Mouse (Mus musculus) urinary bladder, adult 18-20 months (tissue): ENCODE results near the gene Elp4.

Source experiments
- DNase-seq, 2 experiments: peaks; one replicate each; pipeline ENCODE4 v3.0.0; 2022; ENCODE audit warnings: low spot score in 2 of 2, mixed read lengths in 2 of 2

The Elp4 gene

DNA sequence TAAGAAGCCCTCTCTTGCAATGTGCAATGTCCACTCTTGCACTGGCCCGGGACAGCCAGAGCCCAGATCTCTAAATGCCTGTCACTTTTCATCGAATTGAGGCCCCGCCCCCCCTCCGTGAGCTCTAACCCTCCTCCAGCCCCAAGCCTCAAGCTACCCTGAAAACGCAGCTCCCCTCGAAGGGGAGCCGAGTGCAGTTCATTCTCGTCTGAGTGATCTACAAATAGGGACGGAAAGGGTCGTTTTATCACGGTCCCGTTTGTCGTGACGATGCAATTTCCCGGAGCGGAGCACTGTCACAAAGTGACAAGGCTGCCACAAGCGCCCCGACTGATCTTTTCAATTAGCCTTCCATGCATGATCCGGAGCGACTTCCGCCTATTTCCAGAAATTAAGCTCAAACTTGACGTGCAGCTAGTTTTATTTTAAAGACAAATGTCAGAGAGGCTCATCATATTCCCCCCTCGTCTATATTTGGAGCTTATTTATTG, 222.3 kb downstream of the Elp4 start:
- DNase-seq: no peak

- no peak for DNase-seq
These were observed 223.2 kb downstream of the Elp4 start for GRCm38 (mm10) chr2:105680999-105681710.

DNA sequence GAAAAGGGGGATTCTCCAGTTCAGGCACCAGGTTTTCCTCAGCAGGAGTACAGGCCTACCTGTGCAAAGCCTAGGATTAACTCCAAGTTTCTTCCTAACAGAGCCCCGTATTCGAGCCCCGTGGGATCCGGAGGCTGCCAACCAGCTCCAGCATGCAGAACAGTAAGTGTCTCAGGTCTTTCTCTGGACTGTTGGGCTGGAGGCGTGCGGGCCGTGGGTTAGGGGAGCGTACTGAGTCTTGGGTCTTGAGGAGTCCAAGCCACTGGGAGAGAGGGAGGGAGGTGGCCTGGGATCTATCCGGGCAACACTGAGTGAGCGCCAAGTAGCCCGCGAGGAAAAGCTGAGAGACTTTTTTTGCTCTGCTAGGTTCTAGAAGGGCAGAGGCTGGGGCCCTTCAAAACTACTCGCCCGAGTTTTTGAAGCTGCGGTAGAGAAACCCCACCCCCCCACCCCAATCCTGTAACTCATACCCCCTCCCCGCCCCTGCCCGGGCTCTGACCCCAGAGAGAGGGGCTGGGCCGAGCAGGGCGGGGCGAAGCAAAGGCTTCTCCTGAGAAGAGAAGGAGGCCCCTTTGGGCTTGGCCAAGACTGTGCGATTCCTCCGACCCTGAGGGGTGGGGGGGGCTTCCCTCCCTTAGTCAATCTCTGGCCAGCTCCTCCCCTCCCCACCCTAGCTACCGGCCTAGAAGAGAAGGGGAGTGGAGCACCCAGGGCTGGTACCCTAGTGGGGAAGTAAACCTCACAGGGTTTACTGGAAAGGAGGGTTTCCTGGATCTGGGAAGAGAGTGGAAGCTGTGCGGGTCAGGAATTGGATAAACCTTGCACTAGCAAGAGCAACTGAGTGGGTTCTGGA, 224.0 kb downstream of the Elp4 start:
- DNase-seq: no peak

GRCm38 (mm10) chr2:105679331-105679730, 225.0 kb downstream of the Elp4 start:
- no peak for DNase-seq

- DNase-seq: no peak
These were observed 225.5 kb downstream of the Elp4 start for GRCm38 (mm10) chr2:105678880-105679321.

GRCm38 (mm10) chr2:105678306-105678705, 226.1 kb downstream of the Elp4 start:
- DNase-seq: no peak

- no peak for DNase-seq
These were observed 226.8 kb downstream of the Elp4 start for GRCm38 (mm10) chr2:105677434-105678105.

GRCm38 (mm10) chr2:105676909-105677433, 227.4 kb downstream of the Elp4 start:
- DNase-seq: no peak

DNA sequence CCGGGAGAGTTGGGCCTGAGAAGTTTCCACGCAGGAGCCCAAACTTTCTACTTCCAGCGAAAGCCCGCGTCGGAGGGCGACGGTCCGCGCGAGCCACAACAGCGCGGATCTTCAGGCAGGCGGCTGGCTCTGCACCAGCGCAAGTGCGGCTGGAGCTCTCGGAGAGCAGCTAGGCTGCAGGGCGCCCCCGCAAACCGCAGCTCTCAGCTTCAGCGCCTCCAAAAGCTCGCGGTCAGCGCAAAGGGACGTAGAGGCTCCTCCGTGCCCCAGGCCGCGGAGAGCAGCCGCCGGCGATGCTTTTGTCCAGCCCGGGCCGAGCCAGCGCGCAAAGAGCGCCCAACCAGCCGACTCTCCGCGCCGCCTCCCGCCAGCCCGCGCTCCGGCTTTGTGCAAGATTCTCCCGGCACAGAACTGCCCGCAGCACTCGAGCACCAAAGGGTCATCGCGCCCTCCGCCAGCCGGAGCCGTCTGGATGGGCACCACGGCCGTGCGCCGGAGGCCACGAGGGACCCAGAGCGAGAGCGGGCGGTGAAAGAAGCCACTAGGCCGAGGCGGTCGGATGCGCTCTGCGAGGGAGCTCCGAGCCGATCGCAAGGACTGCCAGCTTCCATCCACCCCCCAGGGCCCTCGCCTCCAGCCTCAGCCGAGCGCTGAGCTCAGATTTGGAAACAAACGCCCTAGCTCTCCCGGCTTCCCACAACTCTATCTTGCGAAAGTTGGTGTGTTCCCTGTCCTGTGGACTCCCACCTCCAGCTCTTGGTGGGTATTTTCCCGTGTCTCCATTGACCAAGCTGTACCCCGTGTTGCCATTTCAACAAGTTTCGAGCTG, 228.1 kb downstream of the Elp4 start:
- DNase-seq: no peak

DNA sequence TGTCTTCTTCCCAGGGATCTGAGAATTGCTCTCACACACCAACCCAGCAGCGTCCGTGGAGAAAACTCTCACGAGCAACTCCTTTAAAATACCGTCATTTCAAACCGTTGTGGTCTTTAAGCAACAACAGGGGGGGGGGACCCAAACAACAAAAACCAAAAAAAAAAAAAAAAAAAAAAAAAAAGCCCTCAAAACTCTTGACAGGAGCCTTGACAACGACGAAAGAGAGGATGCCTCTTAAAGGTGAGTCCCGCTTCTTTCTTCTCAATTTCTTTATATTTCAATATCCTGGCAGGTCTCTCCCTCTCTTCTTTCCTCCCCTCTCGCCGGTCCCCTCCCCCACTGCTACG, 228.7 kb downstream of the Elp4 start:
- no peak for DNase-seq

- no peak for DNase-seq
These were observed 229.3 kb downstream of the Elp4 start for GRCm38 (mm10) chr2:105674875-105675729.

DNA sequence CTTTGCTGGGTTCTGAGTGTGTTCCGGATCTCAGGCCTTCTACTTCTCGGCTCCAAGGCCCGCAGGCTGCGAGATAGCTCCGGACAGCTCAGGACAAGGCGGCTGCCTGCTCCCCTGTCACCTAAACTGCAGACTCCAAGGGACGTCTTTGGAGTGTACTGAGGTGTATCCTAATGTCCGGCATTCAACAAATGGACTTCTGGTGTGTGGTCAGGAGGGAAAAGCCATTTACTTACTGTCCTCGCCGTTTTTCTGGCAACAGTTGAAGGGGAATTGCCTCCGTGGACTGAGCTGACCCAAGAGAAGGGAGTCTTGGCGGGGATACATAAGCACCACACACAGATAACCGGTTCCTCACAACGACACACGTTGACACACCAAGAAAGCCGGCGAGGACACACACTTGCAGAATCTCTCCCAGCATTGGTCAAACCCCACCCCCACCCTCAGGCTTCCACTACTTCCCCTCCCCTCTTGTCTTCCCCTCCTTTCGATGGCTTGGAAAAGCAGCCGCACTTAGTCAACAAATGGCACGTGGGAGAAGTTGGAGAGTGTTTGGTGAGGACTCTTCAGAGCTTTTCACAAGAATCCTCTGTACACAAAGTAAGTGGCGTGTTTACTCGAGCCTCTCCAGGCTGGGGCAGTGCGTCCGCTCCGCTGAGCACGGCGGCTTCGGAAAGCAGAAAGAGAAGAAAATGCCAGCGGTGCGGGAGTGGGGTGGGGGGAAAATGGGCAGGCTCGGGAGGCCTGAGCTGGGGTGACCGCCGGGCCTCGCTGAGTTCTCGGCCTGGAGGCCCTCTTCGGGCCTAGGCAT, 230.1 kb downstream of the Elp4 start:
- DNase-seq: no peak

GRCm38 (mm10) chr2:105673631-105674060, 230.7 kb downstream of the Elp4 start:
- DNase-seq: no peak

DNA sequence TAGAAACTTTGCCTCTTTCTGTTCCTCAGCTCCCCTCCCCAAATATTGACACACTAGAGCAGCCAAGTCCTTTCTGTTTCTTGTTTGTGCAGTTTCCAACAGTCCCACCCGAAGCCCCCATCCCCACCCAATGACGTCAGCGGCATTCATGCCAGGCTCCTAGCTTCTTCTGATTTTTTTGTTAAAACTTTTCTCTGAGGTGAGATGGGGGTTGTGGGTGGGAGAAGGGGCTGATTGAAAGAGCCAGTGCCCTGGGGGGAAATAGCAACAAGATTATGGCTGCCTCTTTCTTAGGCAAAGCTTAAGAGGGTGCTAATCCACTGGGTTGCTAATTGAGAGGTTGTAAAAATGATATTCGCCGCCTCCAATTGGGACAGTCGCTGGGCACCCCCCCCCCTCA, 231.3 kb downstream of the Elp4 start:
- DNase-seq: no peak

- DNase-seq: no peak
These were observed 231.8 kb downstream of the Elp4 start for GRCm38 (mm10) chr2:105672596-105672960.

DNA sequence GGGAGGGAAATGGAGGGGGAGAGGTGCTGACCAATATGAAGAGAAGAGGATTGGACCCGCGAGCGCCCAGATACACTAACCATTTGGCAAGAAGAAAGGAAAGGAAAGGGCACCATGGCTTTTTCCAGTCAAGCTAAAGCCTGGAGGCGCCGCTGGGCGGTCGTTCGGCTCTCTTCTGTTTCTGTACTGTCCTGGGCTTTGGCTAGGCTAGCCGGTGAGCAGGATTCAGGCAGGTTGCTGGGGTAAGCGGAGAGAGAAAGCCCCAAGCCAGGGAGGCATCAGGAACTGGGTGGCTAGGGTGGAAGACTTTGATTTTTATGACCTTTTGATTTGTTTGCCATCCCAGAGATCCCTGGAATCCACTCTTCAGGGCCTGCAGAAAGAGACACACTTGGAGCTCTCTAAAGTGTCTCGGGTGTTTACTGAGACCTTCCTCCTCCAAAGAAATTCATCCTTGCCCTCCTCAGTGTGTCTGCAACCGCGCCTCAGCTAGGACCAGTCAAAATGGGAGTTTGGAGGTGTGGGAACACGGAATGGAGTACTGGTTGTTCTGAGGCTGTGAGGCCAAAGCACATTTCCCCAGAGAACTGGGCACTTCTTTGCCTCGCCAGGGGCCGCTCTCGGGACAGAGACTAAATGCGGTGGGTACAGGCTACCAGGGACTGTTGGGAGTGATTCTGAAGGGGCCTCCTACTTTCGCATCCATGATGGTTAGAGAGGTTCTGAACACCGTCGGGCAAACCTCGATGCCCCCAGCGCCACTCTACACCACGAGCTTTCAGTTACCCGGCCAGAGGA, 232.4 kb downstream of the Elp4 start:
- no peak for DNase-seq

- no peak for DNase-seq
These were observed 233.1 kb downstream of the Elp4 start for GRCm38 (mm10) chr2:105671116-105671797.

DNA sequence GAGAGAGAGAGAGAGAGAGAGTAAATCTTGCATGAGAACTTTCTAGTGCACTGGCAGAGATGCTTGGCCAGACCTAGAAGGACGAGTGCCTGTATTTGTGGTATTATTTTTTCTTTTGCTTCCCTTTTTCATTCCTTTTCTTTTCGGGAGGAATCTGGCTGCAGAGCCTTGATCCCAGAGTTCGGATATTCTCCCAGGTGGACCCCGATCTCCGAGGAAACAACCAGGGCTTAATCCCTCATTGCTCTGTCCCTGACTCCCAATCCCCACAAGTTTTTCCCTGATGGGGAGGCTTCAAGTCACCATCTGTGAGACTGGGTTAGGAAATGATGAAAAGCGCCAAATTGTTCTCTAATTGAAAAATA, 233.7 kb downstream of the Elp4 start:
- no peak for DNase-seq
